Mouse (Mus musculus) megakaryocyte, embryonic 14.5 days (primary cell): ENCODE data around the gene Dzip1.

Experiments
- FLI1 ChIP-seq: IDR thresholded peaks from 2 replicates; pipeline ENCODE4 v1.6.1; 2012; ENCODE audit warnings: low read length, inconsistent platforms, mixed read lengths
- GATA1 ChIP-seq: IDR thresholded peaks from 3 replicates; pipeline ENCODE4 v1.6.1; 2012; ENCODE audit warnings: mixed read lengths, low read length, inconsistent platforms, borderline replicate concordance

DNA sequence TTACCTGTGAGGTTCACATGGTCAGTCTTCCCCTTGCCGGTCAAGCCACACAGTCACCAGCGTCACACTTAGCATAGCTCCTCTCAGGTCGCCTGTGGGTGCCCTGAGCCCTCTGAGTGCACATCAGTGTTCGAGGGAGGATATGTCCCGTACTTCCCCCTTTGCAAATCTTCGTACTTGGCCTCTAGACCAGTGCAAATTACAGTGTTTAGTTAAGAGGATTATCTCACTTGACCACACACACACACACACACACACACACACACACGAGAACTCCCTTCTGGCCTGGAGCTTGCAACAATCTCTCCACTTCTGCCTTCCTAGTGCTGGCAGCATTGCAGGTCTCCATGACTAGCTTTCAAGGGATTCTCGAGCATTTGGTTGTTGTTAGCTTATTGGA lies 98.9 kb downstream of the Dzip1 start:
- TF ChIP-seq GATA1 = no peak
- no peak for TF ChIP-seq FLI1
